Mouse (Mus musculus) lung, postnatal 0 days (tissue): ENCODE data around the gene Mtfr1l. TPM values are rescaled to one million over a fixed set of nuclear protein-coding genes. Genes with fewer than 3 reads are reported as not detected.

ENCODE experiments used
- ATAC-seq: fragments of 200-750 bp; cut with Nextera tagmentation; 2 replicates; pipeline ENCODE4 v1.8.0; 2017; ENCODE audit warnings: moderate library complexity
- DNase-seq: peaks from one replicate; pipeline ENCODE4 v3.0.0-alpha.2; 2016; ENCODE audit warnings: low spot score
- H3K27ac ChIP-seq: fragments of 300-500 bp; sonication (generic); 2 replicates; pipeline ENCODE4 v1.5.1; 2014; ENCODE audit warnings: antibody characterized with exemption, mild to moderate bottlenecking, low read length, mixed read lengths
- H3K27me3 ChIP-seq: fragments of 300-500 bp; sonication (generic); replicated peaks from 2 replicates; pipeline ENCODE4 v1.6.1; 2014; ENCODE audit warnings: low read length, mixed read lengths; ENCODE audit not compliant: insufficient read depth
- H3K36me3 ChIP-seq: fragments of 300-500 bp; sonication (generic); 2 replicates; pipeline ENCODE4 v1.6.1; 2014; ENCODE audit warnings: low read length, mixed read lengths; ENCODE audit not compliant: insufficient read depth
- H3K4me1 ChIP-seq: fragments of 300-500 bp; sonication (generic); 2 replicates; pipeline ENCODE4 v1.6.1; 2014; ENCODE audit warnings: antibody characterized with exemption, low read depth, low read length, mixed read lengths; ENCODE audit not compliant: insufficient read depth
- H3K4me2 ChIP-seq: fragments of 300-500 bp; sonication (generic); replicated peaks from 2 replicates; pipeline ENCODE4 v1.6.1; 2014; ENCODE audit warnings: low read depth, mild to moderate bottlenecking, low read length, moderate library complexity, mixed read lengths
- H3K4me3 ChIP-seq: fragments of 300-500 bp; sonication (generic); 2 replicates; pipeline ENCODE4 v1.5.1; 2014; ENCODE audit warnings: low read depth, low read length
- H3K9ac ChIP-seq: fragments of 300-500 bp; sonication (generic); replicated peaks from 2 replicates; pipeline ENCODE4 v1.6.1; 2014; ENCODE audit warnings: low read depth, mild to moderate bottlenecking
- H3K9me3 ChIP-seq: fragments of 300-500 bp; sonication (generic); 2 replicates; pipeline ENCODE4 v1.6.1; 2016; ENCODE audit warnings: low read length, mixed read lengths
- CTCF ChIP-seq: IDR thresholded peaks from 2 replicates; pipeline ENCODE4 v1.5.1; 2016; ENCODE audit warnings: antibody characterized with exemption, mild to moderate bottlenecking
- EP300 ChIP-seq: IDR thresholded peaks from 2 replicates; pipeline ENCODE4 v1.6.1; 2016; ENCODE audit warnings: antibody characterized with exemption, mild to moderate bottlenecking, control low read depth
- WGBS: fragments of 180-500 bp; shearing (Covaris S2); extraction: QIAGEN DNeasy Blood & Tissue Kit; methylation state at CpG from one replicate; pipeline ENCODE4 v1.1.7; 2014; 5-methylcytosine and 5-hydroxymethylcytosine counted together
- polyA plus RNA-seq: library from polyadenylated mRNA; unstranded; fragments of >200 nt; fragmentation: Nextera tagmentation; extraction: Ambion mirVana; gene quantifications from 2 replicates; pipeline ENCODE4 v1.2.1, GENCODE M21; 2015

The Mtfr1l gene
- polyA plus RNA-seq, 1 experiment from 2014 or later, result 188 TPM

- WGBS, result 65% methylated on average over 7 of the region's 7 CpGs
- DNase-seq (no peak), ATAC-seq (no peak; the same call in 1 of the 2 replicates)
- H3K36me3 ChIP-seq, result no peaks in the 10 kb centered on the region; the same call in 1 of the 2 replicates
- no peaks in the 10 kb centered on the region for H3K27me3 ChIP-seq
- H3K4me3 ChIP-seq, result no peak overlapping the region
- H3K9ac ChIP-seq, result no peak overlapping the region
- H3K27ac ChIP-seq, result no peak overlapping the region
- H3K9me3 ChIP-seq, result no peaks in the 10 kb centered on the region
- no peaks in the 10 kb centered on the region for H3K4me1 ChIP-seq
- no peak overlapping the region for H3K4me2 ChIP-seq
- no peak for TF ChIP-seq EP300
- no peak for TF ChIP-seq CTCF
Measured at GRCm38 (mm10) chr4:134559154-134559553, 24.0 kb upstream of the Mtfr1l start.

DNA sequence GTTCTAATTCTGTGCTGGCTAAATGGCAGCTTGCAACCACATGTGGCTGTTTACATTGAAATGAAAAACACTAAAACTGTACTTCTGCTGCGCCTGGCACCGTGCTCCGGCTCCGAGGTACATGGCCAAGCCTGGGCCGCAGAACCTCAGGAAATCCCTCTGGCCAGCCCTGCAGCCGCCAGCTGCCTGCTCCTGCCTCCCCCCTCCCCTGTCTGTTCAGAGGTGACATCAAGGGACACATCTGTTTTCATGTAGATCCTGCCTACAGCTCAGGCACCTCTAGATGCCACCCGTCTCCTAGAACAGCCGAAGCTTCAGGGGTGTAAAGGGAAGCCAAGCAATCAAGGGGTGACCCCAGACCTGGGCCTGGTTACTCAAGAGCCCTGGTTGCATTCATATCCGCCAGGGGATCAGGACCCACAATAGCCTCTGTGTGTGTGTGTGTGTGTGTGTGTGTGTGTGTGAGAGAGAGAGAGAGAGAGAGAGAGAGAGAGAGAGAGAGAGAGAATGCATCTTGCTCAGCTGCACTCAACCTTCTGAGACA is 23.5 kb upstream of the Mtfr1l start:
- no peaks in the 10 kb centered on the region for H3K9me3 ChIP-seq
- H3K36me3 ChIP-seq, result no peaks in the 10 kb centered on the region; the same call in 1 of the 2 replicates
- no peak overlapping the region for H3K4me2 ChIP-seq
- WGBS, result 48% methylated on average over 9 of the region's 9 CpGs
- no peak for DNase-seq
- no peaks in the 10 kb centered on the region for H3K27me3 ChIP-seq
- H3K27ac ChIP-seq, result no peak overlapping the region
- TF ChIP-seq EP300 (no peak), CTCF (no peak)
- no peak overlapping the region for H3K4me3 ChIP-seq
- ATAC-seq, result no peak
- H3K9ac ChIP-seq, result no peak overlapping the region
- H3K4me1 ChIP-seq, result no peaks in the 10 kb centered on the region

GRCm38 (mm10) chr4:134557626-134558249 is 22.6 kb upstream of the Mtfr1l start:
- H3K27ac ChIP-seq, result no peak overlapping the region
- no peaks in the 10 kb centered on the region for H3K9me3 ChIP-seq
- H3K36me3 ChIP-seq, result no peaks in the 10 kb centered on the region; the same call in 1 of the 2 replicates
- 19% methylated on average over 15 of the region's 16 CpGs for WGBS
- H3K4me2 ChIP-seq, result no peak overlapping the region
- DNase-seq (peak; percentile 33), ATAC-seq (peak; percentile 41; the same call in 1 of the 2 replicates)
- no peaks in the 10 kb centered on the region for H3K27me3 ChIP-seq
- TF ChIP-seq EP300 (no peak), CTCF (peak; percentile 17; the same call in 1 of the 2 replicates)
- H3K4me1 ChIP-seq, result no peaks in the 10 kb centered on the region
- H3K9ac ChIP-seq, result no peak overlapping the region
- H3K4me3 ChIP-seq, result no peak overlapping the region

DNA sequence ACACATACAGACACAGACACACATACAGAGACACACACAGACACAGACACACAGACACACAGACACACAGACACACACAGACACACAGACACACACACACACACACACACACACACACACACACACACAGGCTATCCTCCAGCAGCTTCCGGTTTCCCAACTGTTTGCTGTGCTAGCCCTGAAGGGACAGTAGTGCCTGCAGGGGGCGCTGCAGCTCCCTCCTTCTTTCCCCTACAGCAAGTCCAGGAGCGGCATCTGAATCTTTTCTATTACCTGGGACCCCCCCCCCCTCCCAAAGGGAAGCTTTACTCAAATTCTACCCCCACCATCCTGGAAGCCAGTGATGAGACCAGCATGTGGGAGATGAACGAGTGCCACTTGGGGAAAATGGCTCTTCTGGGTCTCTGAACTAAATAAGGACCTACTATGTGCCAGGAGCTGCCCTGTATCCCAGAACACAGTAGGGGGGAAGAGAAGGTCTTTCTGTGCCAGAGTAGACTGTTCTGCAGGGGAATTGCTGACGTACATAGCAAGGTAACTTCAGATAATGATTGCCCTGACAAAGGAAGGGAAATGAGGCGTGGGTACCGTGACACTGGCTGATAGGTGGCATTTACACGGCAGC is 20.9 kb upstream of the Mtfr1l start:
- no peak for ATAC-seq
- Histone ChIP-seq H3K4me1 (no peaks in the 10 kb centered on the region), H3K9me3 (no peaks in the 10 kb centered on the region), H3K36me3 (no peaks in the 10 kb centered on the region), H3K4me3 (no peak overlapping the region), H3K4me2 (no peak overlapping the region), H3K9ac (no peak overlapping the region), H3K27ac (no peak overlapping the region), H3K27me3 (no peaks in the 10 kb centered on the region)
- 66% methylated on average over 7 of the region's 8 CpGs for WGBS
- DNase-seq, result peak; percentile 54
- TF ChIP-seq EP300 (no peak), CTCF (peak; percentile 60)

GRCm38 (mm10) chr4:134553631-134554030 is 18.4 kb upstream of the Mtfr1l start:
- DNase-seq (no peak), ATAC-seq (no peak)
- Histone ChIP-seq H3K9me3 (no peaks in the 10 kb centered on the region), H3K27ac (no peak overlapping the region), H3K9ac (no peak overlapping the region), H3K36me3 (no peaks in the 10 kb centered on the region), H3K27me3 (no peaks in the 10 kb centered on the region), H3K4me3 (no peak overlapping the region), H3K4me2 (no peak overlapping the region), H3K4me1 (no peaks in the 10 kb centered on the region)
- 91% methylated on average over 1 of the region's 1 CpGs for WGBS
- peak; percentile 32; the same call in 1 of the 2 replicates for TF ChIP-seq CTCF
- TF ChIP-seq EP300, result no peak

DNA sequence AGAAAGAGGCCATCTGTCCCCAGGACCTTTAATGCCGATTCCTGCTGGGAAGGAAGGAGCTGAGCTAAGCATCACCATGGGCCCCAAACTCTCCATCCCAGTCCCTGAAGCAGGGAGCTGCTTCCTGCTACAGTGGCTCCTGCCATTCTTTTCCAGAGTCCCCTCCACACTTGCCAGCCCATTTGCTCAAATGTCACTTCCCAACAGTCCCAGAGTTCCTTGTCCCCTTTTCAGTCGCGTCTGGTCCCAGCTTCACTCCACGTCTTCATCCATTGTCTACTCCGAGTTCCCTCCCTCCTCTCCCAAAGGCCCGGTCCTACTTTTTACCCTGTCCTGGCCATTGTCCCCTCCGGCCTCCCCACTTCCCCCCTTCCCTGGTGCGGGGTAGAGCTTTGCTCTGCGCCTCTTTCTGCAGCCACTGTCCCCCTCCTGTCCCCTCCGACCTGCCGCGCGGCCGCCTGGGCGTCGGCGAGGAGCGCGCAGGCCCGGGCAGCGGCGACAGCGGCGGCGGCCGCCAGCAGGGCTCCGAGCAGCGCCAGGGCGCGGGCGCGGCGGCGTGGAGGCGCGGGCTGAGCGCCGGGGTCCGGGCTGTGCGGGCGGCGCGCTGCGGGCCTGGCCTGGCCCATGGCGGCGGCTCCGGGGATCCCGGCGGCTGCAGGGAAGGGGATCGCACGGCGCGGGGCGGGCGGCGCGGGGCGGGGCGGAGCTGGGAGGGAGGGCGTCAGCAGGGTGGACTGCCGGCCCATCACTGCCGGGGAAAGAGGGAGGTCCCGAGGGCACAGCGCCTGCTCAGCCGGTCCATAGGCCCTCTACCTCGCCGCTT is 16.5 kb upstream of the Mtfr1l start, which contains the start of gene Selenon:
TSS of gene Selenon (minus strand) at position 673 of the 823 bp plus-strand sequence.
- Histone ChIP-seq H3K4me3 (peak within 1 kb of the TSS; percentile 58), H3K9me3 (no peaks in the 10 kb centered on the region), H3K36me3 (no peaks in the 10 kb centered on the region), H3K27ac (peak within 1 kb of the TSS; percentile 65), H3K4me2 (peak within 1 kb of the TSS; percentile 84), H3K9ac (peak within 1 kb of the TSS; percentile 63), H3K4me1 (peaks cover 11% of the 10 kb centered on the region; the same call in 1 of the 2 replicates), H3K27me3 (no peaks in the 10 kb centered on the region)
- TF ChIP-seq EP300, result no peak
- TF ChIP-seq CTCF, result no peak
- 3% methylated on average over 42 of the region's 67 CpGs for WGBS
- DNase-seq, result peak; percentile 78
- peak; percentile 81 for ATAC-seq
